Mouse (Mus musculus): ENCODE results near the gene Itga3. TPM values are rescaled to one million over a fixed set of nuclear protein-coding genes. Genes with fewer than 3 reads are reported as not detected.
A peak's percentile ranks its signal among the peaks of the same experiment; 100 is the strongest.

Gene Itga3
- polyA plus RNA-seq, 1 experiment: 51.1 TPM

- Histone ChIP-seq H3K79me3 (ENCODE audit: low read depth) (no peaks in the 10 kb centered on the region), H3K27me3 (ENCODE audit: control insufficient read depth, insufficient read depth, insufficient read length) (no peaks in the 10 kb centered on the region), H3K36me3 (ENCODE audit: control insufficient read depth, insufficient read depth) (peaks cover 14% of the 10 kb centered on the region), H3K4me3 (ENCODE audit: insufficient read depth, poor library complexity, severe bottlenecking) (peak within 1 kb of the TSS; percentile 23), H3K79me2 (ENCODE audit: control insufficient read depth, insufficient read depth) (no peaks in the 10 kb centered on the region), H3ac (ENCODE audit: control insufficient read depth, insufficient read length, low read depth) (peak within 1 kb of the TSS; percentile 77)
- peak; percentile 93 for TF ChIP-seq MAX (IDR thresholded peaks at IDR 0.05)
- peak; percentile 90 for TF ChIP-seq USF1 (IDR thresholded peaks at IDR 0.05; ENCODE audit: low read depth)
- TF ChIP-seq MYOG (IDR thresholded peaks at IDR 0.05; ENCODE audit: control insufficient read depth, extremely low read depth, insufficient read length): no peak
Observed at GRCm38 (mm10) chr11:95041139-95041609, 35.4 kb downstream of the Itga3 start, which contains the start of gene Pdk2. Gene Pdk2, minus strand, starts transcription at chr11:95041354.

GRCm38 (mm10) chr11:95040491-95041138, 36.0 kb downstream of the Itga3 start:
- TF ChIP-seq CEBPB (IDR thresholded peaks at IDR 0.05; ENCODE audit: low read depth) (no peak), MAX (IDR thresholded peaks at IDR 0.05) (no peak), USF1 (IDR thresholded peaks at IDR 0.05; ENCODE audit: low read depth) (no peak), FOSL1 (IDR thresholded peaks at IDR 0.05; ENCODE audit: insufficient read depth, low read length, poor library complexity, severe bottlenecking) (no peak), MYOG (IDR thresholded peaks at IDR 0.05; ENCODE audit: control insufficient read depth, extremely low read depth, insufficient read length) (no peak), MYOD1 (IDR thresholded peaks at IDR 0.05; ENCODE audit: control insufficient read depth, insufficient read length, low read depth) (no peak), CTCF (IDR thresholded peaks at IDR 0.05; ENCODE audit: control insufficient read depth, insufficient read depth, insufficient read length) (no peak)
- H3K79me3 ChIP-seq (ENCODE audit: low read depth): no peaks in the 10 kb centered on the region
- peak overlapping the region; percentile 16 for H3K4me3 ChIP-seq (ENCODE audit: insufficient read depth, poor library complexity, severe bottlenecking)
- peak overlapping the region; percentile 77 for H3ac ChIP-seq (ENCODE audit: control insufficient read depth, insufficient read length, low read depth)
- no peaks in the 10 kb centered on the region for H3K27me3 ChIP-seq (ENCODE audit: control insufficient read depth, insufficient read depth, insufficient read length)
- peaks cover 8% of the 10 kb centered on the region for H3K36me3 ChIP-seq (ENCODE audit: control insufficient read depth, insufficient read depth)
- H3K79me2 ChIP-seq (ENCODE audit: control insufficient read depth, insufficient read depth): no peaks in the 10 kb centered on the region

GRCm38 (mm10) chr11:95039766-95040165, 36.8 kb downstream of the Itga3 start:
- no peak overlapping the region for H3K4me3 ChIP-seq (ENCODE audit: insufficient read depth, poor library complexity, severe bottlenecking)
- peaks cover 4% of the 10 kb centered on the region for H3K27me3 ChIP-seq (ENCODE audit: control insufficient read depth, insufficient read depth, insufficient read length)
- no peaks in the 10 kb centered on the region for H3K79me3 ChIP-seq (ENCODE audit: low read depth)
- no peak overlapping the region for H3ac ChIP-seq (ENCODE audit: control insufficient read depth, insufficient read length, low read depth)
- no peaks in the 10 kb centered on the region for H3K79me2 ChIP-seq (ENCODE audit: control insufficient read depth, insufficient read depth)
- peaks cover 1% of the 10 kb centered on the region for H3K36me3 ChIP-seq (ENCODE audit: control insufficient read depth, insufficient read depth)
- TF ChIP-seq MYOG (IDR thresholded peaks at IDR 0.05; ENCODE audit: control insufficient read depth, extremely low read depth, insufficient read length) (no peak), CTCF (IDR thresholded peaks at IDR 0.05; ENCODE audit: control insufficient read depth, insufficient read depth, insufficient read length) (no peak), MYOD1 (IDR thresholded peaks at IDR 0.05; ENCODE audit: control insufficient read depth, insufficient read length, low read depth) (no peak), CEBPB (IDR thresholded peaks at IDR 0.05; ENCODE audit: low read depth) (no peak), USF1 (IDR thresholded peaks at IDR 0.05; ENCODE audit: low read depth) (no peak)

GRCm38 (mm10) chr11:95038818-95039655, 37.6 kb downstream of the Itga3 start:
- H3K27me3 ChIP-seq (ENCODE audit: control insufficient read depth, insufficient read depth, insufficient read length): peaks cover 4% of the 10 kb centered on the region
- H3K4me3 ChIP-seq (ENCODE audit: insufficient read depth, poor library complexity, severe bottlenecking): no peak overlapping the region
- H3K79me3 ChIP-seq (ENCODE audit: low read depth): no peaks in the 10 kb centered on the region
- no peaks in the 10 kb centered on the region for H3K79me2 ChIP-seq (ENCODE audit: control insufficient read depth, insufficient read depth)
- no peak overlapping the region for H3ac ChIP-seq (ENCODE audit: control insufficient read depth, insufficient read length, low read depth)
- no peak for TF ChIP-seq CEBPB (IDR thresholded peaks at IDR 0.05; ENCODE audit: low read depth)
- TF ChIP-seq USF1 (IDR thresholded peaks at IDR 0.05; ENCODE audit: low read depth): no peak
- no peak for TF ChIP-seq MYOD1 (IDR thresholded peaks at IDR 0.05; ENCODE audit: control insufficient read depth, insufficient read length, low read depth)
- TF ChIP-seq MAX (IDR thresholded peaks at IDR 0.05): no peak
- TF ChIP-seq MYOG (IDR thresholded peaks at IDR 0.05; ENCODE audit: control insufficient read depth, extremely low read depth, insufficient read length): no peak
- TF ChIP-seq FOSL1 (IDR thresholded peaks at IDR 0.05; ENCODE audit: insufficient read depth, low read length, poor library complexity, severe bottlenecking): no peak
- TF ChIP-seq CTCF (IDR thresholded peaks at IDR 0.05; ENCODE audit: control insufficient read depth, insufficient read depth, insufficient read length): no peak
- no peaks in the 10 kb centered on the region for H3K36me3 ChIP-seq (ENCODE audit: control insufficient read depth, insufficient read depth)

- Histone ChIP-seq H3K79me3 (ENCODE audit: low read depth) (no peaks in the 10 kb centered on the region), H3K4me3 (ENCODE audit: insufficient read depth, poor library complexity, severe bottlenecking) (no peak overlapping the region), H3K27me3 (ENCODE audit: control insufficient read depth, insufficient read depth, insufficient read length) (peaks cover 4% of the 10 kb centered on the region), H3K79me2 (ENCODE audit: control insufficient read depth, insufficient read depth) (no peaks in the 10 kb centered on the region), H3ac (ENCODE audit: control insufficient read depth, insufficient read length, low read depth) (no peak overlapping the region), H3K36me3 (ENCODE audit: control insufficient read depth, insufficient read depth) (no peaks in the 10 kb centered on the region)
- TF ChIP-seq MAX (IDR thresholded peaks at IDR 0.05) (no peak), FOSL1 (IDR thresholded peaks at IDR 0.05; ENCODE audit: insufficient read depth, low read length, poor library complexity, severe bottlenecking) (no peak), CTCF (IDR thresholded peaks at IDR 0.05; ENCODE audit: control insufficient read depth, insufficient read depth, insufficient read length) (no peak), MYOD1 (IDR thresholded peaks at IDR 0.05; ENCODE audit: control insufficient read depth, insufficient read length, low read depth) (no peak), MYOG (IDR thresholded peaks at IDR 0.05; ENCODE audit: control insufficient read depth, extremely low read depth, insufficient read length) (no peak), USF1 (IDR thresholded peaks at IDR 0.05; ENCODE audit: low read depth) (no peak), CEBPB (IDR thresholded peaks at IDR 0.05; ENCODE audit: low read depth) (no peak)
Observed at GRCm38 (mm10) chr11:95038156-95038817, 38.3 kb downstream of the Itga3 start.
